Mouse (Mus musculus) neutrophil, adult 5-6 weeks (primary cell): Measurements from ENCODE around the gene Pank1. TPM values are rescaled to one million over a fixed set of nuclear protein-coding genes. Genes with fewer than 3 reads are reported as not detected.

Source experiments
- ATAC-seq: fragments of 151-379, 151-347 bp; 2 replicates; pipeline ENCODE4 v1.8.0; 2017; ENCODE audit warnings: mild to moderate bottlenecking, moderate TSS enrichment; ENCODE audit not compliant: insufficient number of reproducible peaks, poor library complexity, low FRiP score, severe bottlenecking; ENCODE audit errors: extremely low read depth
- total RNA-seq: library from RNA; stranded (forward); fragments of 200-1000 nt; gene quantifications from 2 replicates; pipeline ENCODE4 v1.2.3, GENCODE M21; 2017

The Pank1 gene
- 2.7 and 4.1 TPM in 2 replicates for total RNA-seq

GRCm38 (mm10) chr19:34878603-34879541 lies at the start of gene Pank1:
Gene Pank1 (minus strand): TSS chr19:34879455.
- ATAC-seq = peak; percentile 9; the same call in 1 of the 2 replicates

DNA sequence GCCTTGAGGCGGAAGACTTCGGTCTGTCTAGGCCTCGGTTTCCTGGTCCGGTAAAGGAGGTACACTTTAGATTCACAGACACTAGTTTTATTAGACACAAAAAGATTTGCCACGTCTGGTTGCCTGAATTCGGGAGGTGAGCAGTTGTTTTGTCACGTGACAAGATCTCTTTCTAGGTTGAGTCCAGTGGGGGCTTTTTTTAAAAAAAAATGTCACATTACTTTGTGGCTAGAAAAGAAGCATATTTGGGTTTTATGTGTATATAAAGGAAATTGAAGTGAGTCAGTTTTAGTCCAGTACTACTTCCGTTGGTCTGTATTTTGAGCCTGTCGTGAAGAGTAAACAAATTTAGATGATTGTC lies 43.3 kb upstream of the Pank1 start:
- ATAC-seq = no peak

- peak; percentile 93 for ATAC-seq
Observed at GRCm38 (mm10) chr19:34921652-34922602, 42.7 kb upstream of the Pank1 start, which contains the start of gene Kif20b. Gene Kif20b (plus strand): TSS chr19:34922361.

DNA sequence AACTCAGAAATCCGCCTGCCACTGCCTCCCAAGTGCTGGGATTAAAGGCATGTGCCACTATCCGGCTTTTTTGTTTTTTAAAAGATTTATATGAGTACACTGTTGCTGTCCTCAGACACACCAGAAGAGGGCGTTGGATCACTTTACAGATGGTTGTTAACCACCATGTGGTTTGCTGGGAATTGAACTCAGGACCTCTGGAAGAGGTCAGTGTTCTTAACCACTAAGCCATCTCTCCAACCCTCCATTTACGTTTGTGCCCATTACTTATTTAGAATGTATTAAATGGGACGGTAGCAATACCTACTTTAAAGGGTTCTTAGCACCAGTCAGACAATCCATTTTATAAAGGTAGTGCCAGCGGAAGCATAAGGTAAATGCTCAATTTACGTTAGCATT lies 42.0 kb upstream of the Pank1 start:
- ATAC-seq = no peak

GRCm38 (mm10) chr19:34920531-34920930 lies 41.3 kb upstream of the Pank1 start:
- no peak for ATAC-seq

- ATAC-seq = no peak
Observed at GRCm38 (mm10) chr19:34920066-34920465, 40.8 kb upstream of the Pank1 start.

DNA sequence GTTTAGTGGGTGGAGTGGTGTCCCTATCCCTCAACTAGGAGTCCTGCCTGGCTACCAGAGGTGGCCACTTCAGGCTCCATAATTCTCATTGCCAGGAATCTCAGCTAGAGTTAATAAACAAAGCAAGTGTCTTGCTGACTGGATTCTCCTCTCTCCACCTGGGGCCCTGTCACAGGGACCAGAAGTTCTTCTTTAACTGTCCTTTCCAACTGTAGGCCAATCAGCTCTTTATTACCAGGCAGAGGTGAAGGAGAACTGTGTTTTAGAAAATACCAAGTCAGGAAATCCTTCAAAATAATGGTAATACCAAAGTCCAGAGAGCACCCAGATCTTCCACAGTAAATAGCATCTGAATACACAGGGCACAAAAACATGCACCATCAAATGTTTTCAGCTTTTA lies 33.1 kb upstream of the Pank1 start:
- no peak for ATAC-seq

DNA sequence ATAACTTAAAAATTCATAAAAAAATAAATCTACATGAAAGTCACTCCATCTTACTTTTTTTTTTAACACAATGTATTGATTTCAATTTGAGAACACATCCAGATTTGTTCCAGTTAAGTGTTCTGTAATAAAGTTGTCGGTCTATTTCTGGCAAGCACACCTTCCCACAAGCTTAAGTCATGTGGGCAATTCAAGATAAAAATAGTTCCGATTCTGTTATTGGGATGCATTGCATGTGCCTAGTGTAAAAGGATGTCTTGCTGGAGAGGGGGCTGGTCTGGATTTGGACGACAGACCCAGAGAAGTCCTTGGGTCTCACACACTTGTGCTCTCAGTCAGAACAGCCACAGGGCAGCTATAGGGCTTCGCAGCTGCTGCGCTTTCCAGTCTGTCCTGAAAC lies 27.5 kb upstream of the Pank1 start:
- no peak for ATAC-seq

DNA sequence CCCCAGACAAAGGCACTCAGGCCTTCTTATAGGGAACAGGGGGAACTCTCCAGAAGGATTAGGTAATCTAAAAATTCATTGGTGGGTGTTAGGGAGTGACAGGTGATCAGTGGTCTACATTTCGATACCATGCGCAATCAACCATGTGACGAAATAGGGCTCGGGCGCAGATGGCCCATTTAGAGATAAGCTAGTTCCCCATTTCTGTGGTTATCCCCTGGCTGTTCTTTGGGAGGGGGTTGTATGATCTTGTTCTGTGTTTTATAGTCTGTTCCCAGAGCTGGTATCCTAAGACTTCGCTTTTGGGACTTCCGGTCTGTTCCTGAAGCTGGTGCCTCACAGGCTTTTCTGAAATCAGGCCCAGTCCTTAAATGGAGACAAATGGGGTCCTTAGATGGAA lies 26.2 kb upstream of the Pank1 start:
- peak; percentile 56; the same call in 1 of the 2 replicates for ATAC-seq

DNA sequence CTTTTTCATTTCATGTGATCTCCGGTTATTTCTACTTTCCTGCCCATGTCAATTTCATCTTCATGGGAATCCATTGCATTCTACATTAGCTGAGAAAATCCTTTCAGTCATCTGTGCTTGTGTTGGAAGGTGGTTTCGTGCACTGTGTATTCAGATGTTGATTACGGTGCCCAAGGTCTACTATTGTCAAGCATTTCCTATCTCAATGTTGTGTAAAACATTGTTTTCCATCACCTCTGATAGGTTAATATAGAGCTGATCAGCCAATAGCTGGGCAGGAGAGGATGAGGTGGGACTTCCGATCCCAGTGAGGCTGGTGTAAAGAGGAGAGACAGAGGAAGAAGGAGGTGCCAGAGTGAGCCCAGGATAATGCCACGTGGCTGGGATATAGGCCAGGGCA lies 24.8 kb upstream of the Pank1 start:
- ATAC-seq = no peak

GRCm38 (mm10) chr19:34901735-34902134 lies 22.5 kb upstream of the Pank1 start:
- no peak for ATAC-seq

DNA sequence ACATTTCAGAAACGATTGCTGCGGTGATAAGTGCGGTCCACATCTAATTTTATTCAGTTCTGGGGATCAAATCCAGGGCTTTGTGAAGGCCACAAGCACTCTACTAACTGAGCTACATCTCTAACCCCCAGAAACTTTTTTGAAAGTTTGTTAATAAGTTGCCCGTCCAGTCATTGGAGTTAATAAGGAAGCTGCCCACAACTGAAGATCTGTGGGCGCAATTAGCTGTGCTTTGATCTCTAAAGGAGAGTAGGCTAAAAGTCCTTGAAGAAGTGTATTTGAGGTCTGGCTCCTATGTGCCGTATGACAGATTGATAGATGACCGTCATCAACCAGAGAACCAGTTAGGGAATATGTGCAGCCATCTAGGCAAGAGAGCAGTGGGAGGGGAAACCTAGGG lies 22.0 kb upstream of the Pank1 start:
- ATAC-seq = no peak

DNA sequence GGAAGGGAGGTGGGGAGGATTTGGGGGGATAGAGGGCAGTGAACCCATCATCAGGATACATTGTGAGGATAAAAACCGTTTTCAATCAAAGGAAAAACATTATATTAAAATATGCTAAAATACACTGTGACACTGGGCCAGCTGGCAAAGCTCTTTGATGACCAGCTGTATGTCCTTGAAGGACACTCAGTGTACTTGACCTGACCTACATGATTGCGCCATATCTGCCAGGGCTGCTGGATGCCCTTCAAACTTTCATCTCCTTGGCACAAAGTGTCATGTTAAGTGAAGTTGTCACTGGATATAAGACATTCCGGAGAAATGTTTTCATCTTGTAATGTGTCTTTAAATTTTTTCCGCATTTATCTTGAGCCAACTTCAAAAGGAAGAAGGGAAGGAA lies 19.7 kb upstream of the Pank1 start:
- ATAC-seq = no peak

GRCm38 (mm10) chr19:34897082-34897965 lies 18.1 kb upstream of the Pank1 start:
- ATAC-seq = no peak

GRCm38 (mm10) chr19:34895082-34895481 lies 15.8 kb upstream of the Pank1 start:
- no peak for ATAC-seq

DNA sequence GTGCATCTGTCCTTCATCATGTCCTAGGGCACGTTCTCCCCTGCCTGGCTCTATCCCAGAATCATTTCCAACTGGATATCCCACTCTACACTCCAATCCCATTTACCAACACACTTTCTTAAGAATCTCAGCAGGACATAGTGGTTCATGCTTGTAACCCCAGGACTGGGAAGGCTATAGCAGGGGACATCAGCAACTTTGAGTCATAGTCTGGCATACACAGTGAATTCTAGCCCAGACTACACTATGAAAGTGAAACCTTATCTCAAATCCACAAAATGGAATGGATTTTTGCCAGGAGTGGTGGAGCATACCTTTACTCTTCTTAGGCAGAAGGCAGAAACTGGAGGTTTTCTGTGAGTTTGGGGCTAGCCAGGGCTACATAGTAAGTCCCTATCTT lies 12.3 kb upstream of the Pank1 start:
- no peak for ATAC-seq

GRCm38 (mm10) chr19:34890981-34891380 lies 11.7 kb upstream of the Pank1 start:
- no peak for ATAC-seq

DNA sequence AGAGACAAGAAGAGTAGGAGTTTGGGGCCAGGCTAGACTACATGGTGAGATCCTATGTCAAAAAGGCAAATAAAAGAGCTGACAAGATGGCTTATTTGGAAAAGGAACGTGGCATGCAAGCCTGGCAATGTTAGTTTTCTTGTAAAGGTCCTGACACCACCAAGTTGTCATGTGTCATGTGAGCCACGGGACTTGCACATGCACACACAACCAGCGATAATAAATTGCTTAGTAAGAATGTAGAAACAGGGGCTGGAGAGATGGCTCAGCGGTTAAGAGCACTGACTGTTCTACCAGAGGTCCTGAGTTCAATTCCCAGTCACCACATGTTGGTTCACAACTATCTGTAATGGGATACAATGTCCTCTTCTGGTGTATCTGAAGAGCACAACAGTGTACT lies 7.1 kb upstream of the Pank1 start:
- ATAC-seq = no peak
